Mouse (Mus musculus) lung, postnatal 36 days (tissue): ENCODE measurements around the gene Olfr364-ps1.

Source experiments
- DNase-seq: peaks from one replicate; pipeline ENCODE4 v3.0.0; 2022; ENCODE audit warnings: mixed read lengths

Gene Olfr364-ps1

DNA sequence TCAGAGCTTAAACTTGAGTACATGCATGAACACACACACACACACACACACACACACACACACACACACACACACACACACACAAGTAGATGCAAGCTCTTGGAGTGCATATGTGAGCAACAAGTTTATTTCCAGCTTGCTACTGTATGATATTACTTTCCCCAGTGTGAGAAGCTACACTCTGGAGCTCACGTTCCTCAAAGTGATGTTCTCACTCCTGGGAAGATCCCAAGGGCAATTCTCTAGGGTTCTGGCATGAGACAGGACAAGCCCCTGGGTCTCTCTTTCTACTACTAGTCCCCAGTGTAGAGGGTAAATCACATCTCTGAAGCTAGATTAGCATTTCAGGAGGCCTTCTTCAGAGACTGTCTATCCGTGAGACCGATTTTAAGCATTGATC lies at the start of gene Olfr364-ps1:
Gene Olfr364-ps1 (plus strand): TSS at position 301 of the 400 bp plus-strand sequence.
- DNase-seq, result no peak

DNA sequence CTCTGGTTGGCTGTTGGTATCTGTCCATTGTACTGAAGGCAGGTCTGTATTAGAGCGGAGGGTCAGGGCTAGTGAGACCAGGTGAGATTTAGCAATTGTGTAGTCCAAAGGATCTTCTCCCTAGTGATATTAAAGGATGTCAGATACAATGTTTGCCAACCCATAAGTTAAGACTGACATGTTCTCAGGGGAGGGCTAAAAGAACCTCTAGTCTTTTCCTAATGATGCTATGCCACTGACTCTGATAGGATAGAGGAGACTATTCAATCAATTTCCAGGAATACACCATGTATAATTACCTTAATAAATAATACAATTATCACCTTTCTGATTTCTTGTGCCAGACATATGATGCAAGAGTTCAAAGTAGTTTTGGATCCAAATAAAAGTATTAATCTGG lies 21.3 kb upstream of the Olfr364-ps1 start, which contains the start of gene Olfr362:
Gene Olfr362 (minus strand): TSS at position 101 of the 400 bp plus-strand sequence.
- no peak for DNase-seq

DNA sequence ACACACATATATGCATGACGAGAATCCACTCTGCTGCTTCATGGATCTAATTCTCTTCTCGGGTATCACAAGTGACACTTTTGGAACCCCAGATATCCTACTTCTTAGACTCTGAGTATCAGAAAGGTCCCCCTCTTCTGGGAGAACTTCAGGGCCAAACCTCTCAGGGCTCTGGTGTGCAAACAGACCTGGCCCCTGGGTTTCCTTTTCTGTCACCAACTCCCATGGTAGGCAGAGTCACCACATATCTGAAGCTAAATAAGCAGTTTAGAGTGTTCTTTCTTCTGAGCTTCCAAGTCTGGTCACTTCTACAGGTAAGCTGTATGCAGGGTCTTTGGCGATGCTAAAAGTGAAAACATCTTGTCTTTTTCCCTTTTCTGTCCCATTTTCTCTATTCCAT lies 48.8 kb downstream of the Olfr364-ps1 start, which contains the start of gene Olfr365:
Gene Olfr365 (plus strand): TSS at position 301 of the 400 bp plus-strand sequence.
- no peak for DNase-seq
